Mouse (Mus musculus): Measurements from ENCODE around the gene Yod1.

DNA sequence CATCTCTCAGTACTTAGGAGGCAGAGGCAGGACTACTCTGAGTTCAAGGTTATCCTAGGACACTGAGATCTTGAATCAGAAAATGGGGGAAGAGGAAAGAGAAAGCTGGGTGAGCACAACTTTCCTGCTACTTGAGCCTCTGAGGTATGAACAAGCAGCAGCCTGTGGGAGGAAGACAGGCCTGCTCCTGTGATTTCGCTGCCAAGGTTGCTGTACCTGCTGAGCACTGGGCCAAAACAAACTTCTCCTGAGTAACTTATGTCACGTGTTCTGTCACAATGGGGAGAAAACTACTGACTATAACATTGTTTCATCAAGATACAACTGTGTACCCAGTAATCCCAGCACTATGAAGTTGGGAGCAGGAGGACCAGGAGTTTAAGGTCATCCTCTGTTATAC is 13.5 kb upstream of the Yod1 start:
- TF ChIP-seq POLR2A (IDR thresholded peaks at IDR 0.05; ENCODE audit: control insufficient read depth, low read depth, low read length) (no peak), CTCF (IDR thresholded peaks at IDR 0.05; ENCODE audit: control insufficient read depth, insufficient read depth, insufficient replicate concordance, low read depth, low read length) (no peak)

Data from testis, adult 2 months (tissue).